In genomic region chr13:107888231-107888555, GRCm38 (mm10) we compare ENCODE assay signal across 8 mouse cellular contexts.
A peak's percentile ranks its signal among the peaks of the same experiment; 100 is the strongest.
DNase-seq lines count a peak whose midpoint lies in the region; ATAC-seq and TF ChIP-seq lines count a peak whose summit lies in the region.

No protein-coding gene starts in this region.

- TF ChIP-seq CTCF in lung, adult 2 months (IDR thresholded peaks at IDR 0.05; ENCODE audit: insufficient read depth, low read length) = no peak
- TF ChIP-seq CTCF in olfactory bulb, adult 2 months (IDR thresholded peaks at IDR 0.05; ENCODE audit: insufficient read depth, low read depth, low read length) = no peak

- intact Hi-C loops in gastrocnemius, postnatal 14 days (cut with DNase I; ENCODE audit: low total_unique reads) = loop anchor here (10.0 kb wide), 2 partner anchors 133 to 157 kb away; partner anchors contain the start of gene Smim15

- peaks cover 13% of the 10 kb centered on the region for H3K4me1 ChIP-seq in lung, adult 2 months (ENCODE audit: control insufficient read depth, insufficient read depth, low read length)
- peaks cover 26% of the 10 kb centered on the region for H3K4me1 ChIP-seq in embryonic facial prominence, embryonic 12.5 days
- H3K4me1 ChIP-seq in intestine, embryonic 16.5 days (ENCODE audit: control insufficient read depth, insufficient read depth, low read length) = peaks cover 13% of the 10 kb centered on the region
- H3K4me1 ChIP-seq in olfactory bulb, adult 2 months (ENCODE audit: control insufficient read depth, insufficient read depth, low read length) = peaks cover 5% of the 10 kb centered on the region

- 2% methylated on average over 9 of the region's 9 CpGs for WGBS in lung, adult 2 months
- under 1% methylated on average over 9 of the region's 9 CpGs for WGBS in embryonic facial prominence, embryonic 12.5 days
- under 1% methylated on average over 9 of the region's 9 CpGs for WGBS in intestine, embryonic 16.5 days
- under 1% methylated on average over 9 of the region's 9 CpGs for WGBS in olfactory bulb, adult 2 months

- H3K9ac ChIP-seq in embryonic facial prominence, embryonic 12.5 days = peak overlapping the region; percentile 90
- peak overlapping the region; percentile 88 for H3K9ac ChIP-seq in intestine, embryonic 16.5 days (ENCODE audit: low read depth, low read length)

- no peak for DNase-seq in lung, adult 2 months
- DNase-seq in lung, postnatal 14 days = no peak
- no peak for DNase-seq in adrenal gland, postnatal 14 days
- no peak for DNase-seq in spleen, postnatal 14 days (ENCODE audit: low spot score in 2 of 2)
- no peak for DNase-seq in gastrocnemius, postnatal 14 days

- no peaks in the 10 kb centered on the region for H3K9me3 ChIP-seq in embryonic facial prominence, embryonic 12.5 days
- H3K9me3 ChIP-seq in intestine, embryonic 16.5 days (ENCODE audit: control insufficient read depth, low read length) = no peaks in the 10 kb centered on the region

- H3K36me3 ChIP-seq in embryonic facial prominence, embryonic 12.5 days = no peaks in the 10 kb centered on the region
- no peaks in the 10 kb centered on the region for H3K36me3 ChIP-seq in intestine, embryonic 16.5 days (ENCODE audit: control insufficient read depth, insufficient read depth, low read length)

- peak overlapping the region; percentile 56 for H3K4me2 ChIP-seq in embryonic facial prominence, embryonic 12.5 days (replicated peaks)
- H3K4me2 ChIP-seq in intestine, embryonic 16.5 days (ENCODE audit: low read depth, low read length) = peak overlapping the region; percentile 68

- H3K4me3 ChIP-seq in lung, adult 2 months (replicated peaks; ENCODE audit: extremely low read depth, low read depth, low read length) = peak overlapping the region; percentile 98
- peak overlapping the region; percentile 83 for H3K4me3 ChIP-seq in embryonic facial prominence, embryonic 12.5 days
- H3K4me3 ChIP-seq in intestine, embryonic 16.5 days (ENCODE audit: low read length) = peak overlapping the region; percentile 91
- H3K4me3 ChIP-seq in olfactory bulb, adult 2 months (ENCODE audit: insufficient read depth, low read depth, low read length) = peak overlapping the region; percentile 91

- TF ChIP-seq POLR2A in lung, adult 2 months (IDR thresholded peaks at IDR 0.05; ENCODE audit: borderline replicate concordance, extremely low read depth, low read depth, low read length) = no peak
- no peak for TF ChIP-seq POLR2A in olfactory bulb, adult 2 months (IDR thresholded peaks at IDR 0.05; ENCODE audit: insufficient read depth, low read depth, low read length)

- peak overlapping the region; percentile 83 for H3K27ac ChIP-seq in embryonic facial prominence, embryonic 12.5 days
- 0 out of 2 replicates have a peak overlapping the region, but pooled peaks have one; percentile 86 for H3K27ac ChIP-seq in intestine, embryonic 16.5 days (ENCODE audit: low read length)
- peak overlapping the region; percentile 34 for H3K27ac ChIP-seq in olfactory bulb, adult 2 months (ENCODE audit: insufficient read depth, low read depth, low read length)

- ATAC-seq in embryonic facial prominence, embryonic 12.5 days (ENCODE audit: insufficient number of reproducible peaks, insufficient read depth, low FRiP score, low TSS enrichment) = no peak
- ATAC-seq in intestine, embryonic 16.5 days = no peak

- H3K27me3 ChIP-seq in embryonic facial prominence, embryonic 12.5 days = 0 out of 2 replicates have a peak, but pooled peaks cover 6% of the 10 kb centered on the region
- H3K27me3 ChIP-seq in intestine, embryonic 16.5 days (replicated peaks; ENCODE audit: control insufficient read depth, insufficient read depth, low read length) = no peaks in the 10 kb centered on the region

Comparison
In these comparisons a context has a peak if more than half of its experiments do, and no peak if none do; other contexts are left out.
1. H3K27ac ChIP-seq: peak in every context shown above with its lines; median percentile 86 in intestine, embryonic 16.5 days; 83 in embryonic facial prominence, embryonic 12.5 days; 34 in olfactory bulb, adult 2 months.